27 mouse cellular contexts compared by ENCODE assay signal in the genomic region with DNA sequence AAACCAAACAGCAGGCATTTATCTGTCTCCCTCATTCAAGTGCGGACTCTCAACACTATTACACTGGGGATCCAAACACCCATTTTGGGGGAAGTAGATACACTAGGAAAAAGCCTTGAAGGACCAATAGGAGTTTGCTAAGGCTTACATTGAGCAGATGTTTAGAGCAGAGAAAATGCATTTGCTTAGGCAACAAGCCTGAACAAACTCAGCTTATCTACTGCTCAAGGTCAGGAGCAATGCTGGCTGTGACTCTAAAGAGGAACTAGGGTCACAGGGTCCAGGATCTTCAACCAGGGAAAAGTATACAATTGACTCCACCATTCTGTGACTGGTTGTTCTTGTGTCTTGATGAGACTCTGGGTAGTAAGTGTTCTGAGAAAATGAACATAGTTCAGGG. TPM values are rescaled to one million over a fixed set of nuclear protein-coding genes. Genes with fewer than 3 reads are reported as not detected.
A peak's percentile ranks its signal among the peaks of the same experiment; 100 is the strongest.
DNase-seq lines count a peak whose midpoint lies in the region; ATAC-seq and TF ChIP-seq lines count a peak whose summit lies in the region.
"Had no signal": no experiment of that assay in that cellular context is flagged by ENCODE, and none has a peak within 500 bp of the region (broad histone marks: within the 10 kb centered on the region; RNA-seq: fewer than 3 reads in every experiment).

No protein-coding gene starts in this region.

- no peaks in the 10 kb centered on the region for H3K9me3 ChIP-seq in heart, embryonic 16.5 days (replicated peaks; ENCODE audit: control insufficient read depth, low read length)
- no peaks in the 10 kb centered on the region for H3K9me3 ChIP-seq in heart, embryonic 10.5 days
- no peaks in the 10 kb centered on the region for H3K9me3 ChIP-seq in liver, embryonic 15.5 days (replicated peaks)
- H3K9me3 ChIP-seq in liver, embryonic 12.5 days (replicated peaks) = no peaks in the 10 kb centered on the region
- H3K9me3 ChIP-seq in MEL (replicated peaks; ENCODE audit: insufficient read depth, low read length) = no peaks in the 10 kb centered on the region
- H3K9me3 ChIP-seq: embryonic facial prominence, embryonic 10.5 days; embryonic facial prominence, embryonic 13.5 days; forebrain, embryonic 12.5 days; forebrain, embryonic 15.5 days; hindbrain, embryonic 12.5 days; hindbrain, embryonic 15.5 days had no signal

- DNase-seq in heart, embryonic 10.5 days (ENCODE audit: low spot score) = no peak
- DNase-seq in 416B (ENCODE audit: low read depth) = peak; percentile 7
- peak; percentile 8 for DNase-seq in MEL (ENCODE audit: low read depth, low spot score)
- no peak for DNase-seq in thymus, postnatal 36 days
- DNase-seq in thymus, postnatal 25 days = no peak
- DNase-seq: adrenal gland, adult 2 months; adrenal gland, postnatal 14 days; cerebellum, adult 11-12 months; cerebellum, adult 8-10 months; cerebellum, postnatal 10 days; cerebellum, postnatal 36 days; embryo, embryonic 11 days; gastrocnemius, postnatal 25 days; heart, postnatal 10 days; heart, postnatal 36 days had no signal

- no peak overlapping the region for H3K27ac ChIP-seq in heart, embryonic 16.5 days (ENCODE audit: low read length)
- no peak overlapping the region for H3K27ac ChIP-seq in heart, embryonic 10.5 days
- H3K27ac ChIP-seq in liver, embryonic 15.5 days (replicated peaks) = peak overlapping the region; percentile 3; the same call in 1 of the 2 replicates
- H3K27ac ChIP-seq in liver, embryonic 12.5 days = no peak overlapping the region
- H3K27ac ChIP-seq in MEL (ENCODE audit: control insufficient read depth, low read depth, low read length) = no peak overlapping the region
- H3K27ac ChIP-seq: embryonic facial prominence, embryonic 10.5 days; embryonic facial prominence, embryonic 13.5 days; forebrain, embryonic 12.5 days; forebrain, embryonic 15.5 days; hindbrain, embryonic 12.5 days; hindbrain, embryonic 15.5 days had no signal

- no peaks in the 10 kb centered on the region for H3K79me2 ChIP-seq in MEL (ENCODE audit: control insufficient read depth, insufficient read depth, low read length, poor library complexity)

- no peak for TF ChIP-seq EP300 in MEL (IDR thresholded peaks at IDR 0.05; ENCODE audit: low read depth in 1 of 2, low read length in 2 of 2)

- H3K4me3 ChIP-seq in heart, embryonic 16.5 days (ENCODE audit: low read length) = no peak overlapping the region
- no peak overlapping the region for H3K4me3 ChIP-seq in heart, embryonic 10.5 days
- H3K4me3 ChIP-seq in liver, embryonic 15.5 days (replicated peaks) = no peak overlapping the region
- H3K4me3 ChIP-seq in liver, embryonic 12.5 days = no peak overlapping the region
- no peak overlapping the region for H3K4me3 ChIP-seq in MEL (ENCODE audit: control insufficient read depth in 1 of 2, insufficient read depth in 1 of 2, low read depth in 2 of 2, low read length in 2 of 2)
- H3K4me3 ChIP-seq: embryonic facial prominence, embryonic 10.5 days; embryonic facial prominence, embryonic 13.5 days; erythroblast, embryonic 14.5 days; forebrain, embryonic 12.5 days; forebrain, embryonic 15.5 days; hindbrain, embryonic 12.5 days; hindbrain, embryonic 15.5 days had no signal

- no peaks in the 10 kb centered on the region for H3K27me3 ChIP-seq in heart, embryonic 16.5 days (ENCODE audit: control insufficient read depth, insufficient read depth, low read length)
- H3K27me3 ChIP-seq in heart, embryonic 10.5 days (ENCODE audit: insufficient read depth, poor library complexity, severe bottlenecking) = no peaks in the 10 kb centered on the region
- H3K27me3 ChIP-seq in liver, embryonic 15.5 days = no peaks in the 10 kb centered on the region
- no peaks in the 10 kb centered on the region for H3K27me3 ChIP-seq in liver, embryonic 12.5 days (replicated peaks)
- no peaks in the 10 kb centered on the region; a peak in 2 of 4 replicates for H3K27me3 ChIP-seq in MEL (ENCODE audit: control insufficient read depth in 1 of 2, insufficient read depth in 2 of 2, low read length in 2 of 2)
- H3K27me3 ChIP-seq: embryonic facial prominence, embryonic 13.5 days; forebrain, embryonic 12.5 days; forebrain, embryonic 15.5 days; hindbrain, embryonic 12.5 days; hindbrain, embryonic 15.5 days had no signal

- H3K4me2 ChIP-seq in heart, embryonic 16.5 days (ENCODE audit: low read depth, low read length) = no peak overlapping the region
- H3K4me2 ChIP-seq in liver, embryonic 15.5 days = no peak overlapping the region
- no peak overlapping the region for H3K4me2 ChIP-seq in liver, embryonic 12.5 days
- H3K4me2 ChIP-seq: embryonic facial prominence, embryonic 13.5 days; forebrain, embryonic 12.5 days; forebrain, embryonic 15.5 days; hindbrain, embryonic 12.5 days; hindbrain, embryonic 15.5 days had no signal

- no peak overlapping the region for H3K9ac ChIP-seq in heart, embryonic 16.5 days (ENCODE audit: low read length)
- H3K9ac ChIP-seq in liver, embryonic 15.5 days = no peak overlapping the region
- no peak overlapping the region for H3K9ac ChIP-seq in liver, embryonic 12.5 days
- no peak overlapping the region for H3K9ac ChIP-seq in MEL (ENCODE audit: control insufficient read depth, low read depth, low read length, poor library complexity, severe bottlenecking)
- H3K9ac ChIP-seq: embryonic facial prominence, embryonic 13.5 days; forebrain, embryonic 12.5 days; forebrain, embryonic 15.5 days; hindbrain, embryonic 12.5 days; hindbrain, embryonic 15.5 days had no signal

- TF ChIP-seq POLR2A in MEL (IDR thresholded peaks at IDR 0.05; ENCODE audit: control insufficient read depth in 1 of 2, insufficient read depth in 1 of 2, low read depth in 1 of 2, low read length in 2 of 2, poor library complexity in 1 of 2) = no peak

- H3K36me3 ChIP-seq in heart, embryonic 16.5 days (ENCODE audit: control insufficient read depth, insufficient read depth) = no peaks in the 10 kb centered on the region
- no peaks in the 10 kb centered on the region for H3K36me3 ChIP-seq in heart, embryonic 10.5 days
- H3K36me3 ChIP-seq in liver, embryonic 15.5 days (replicated peaks) = no peaks in the 10 kb centered on the region
- no peaks in the 10 kb centered on the region for H3K36me3 ChIP-seq in liver, embryonic 12.5 days
- no peaks in the 10 kb centered on the region for H3K36me3 ChIP-seq in MEL (ENCODE audit: control insufficient read depth in 1 of 2, insufficient read depth in 2 of 2, low read length in 2 of 2)
- H3K36me3 ChIP-seq: embryonic facial prominence, embryonic 10.5 days; embryonic facial prominence, embryonic 13.5 days; forebrain, embryonic 12.5 days; forebrain, embryonic 15.5 days; hindbrain, embryonic 12.5 days; hindbrain, embryonic 15.5 days had no signal

- 0 out of 2 replicates have a peak, but pooled peaks have one; percentile 68 for ATAC-seq in heart, embryonic 16.5 days (replicated peaks; ENCODE audit: extremely low read depth, insufficient read depth, low FRiP score)
- peak; percentile 42; the same call in 1 of the 2 replicates for ATAC-seq in liver, embryonic 15.5 days (ENCODE audit: insufficient read depth)
- no peak for ATAC-seq in liver, embryonic 12.5 days
- ATAC-seq: forebrain, embryonic 15.5 days; Patski had no signal

- 60% methylated on average over 1 of the region's 1 CpGs for WGBS in heart, embryonic 16.5 days
- WGBS in heart, embryonic 10.5 days = 72% methylated on average over 1 of the region's 1 CpGs
- WGBS in liver, embryonic 15.5 days (ENCODE audit: insufficient replicate concordance) = 52% methylated on average over 1 of the region's 1 CpGs
- 74% methylated on average over 1 of the region's 1 CpGs for WGBS in liver, embryonic 12.5 days (ENCODE audit: insufficient replicate concordance)

- TF ChIP-seq RAD21 in MEL (IDR thresholded peaks at IDR 0.05; ENCODE audit: low read depth, low read length) = no peak

- TF ChIP-seq CTCF in MEL (IDR thresholded peaks at IDR 0.05 in 2 of 3, conservative IDR thresholded peaks at IDR 0.05 in 1 of 3; ENCODE audit: control insufficient read depth in 1 of 3, insufficient read depth in 1 of 3, low read depth in 2 of 3, low read length in 3 of 3, poor library complexity in 1 of 3, severe bottlenecking in 1 of 3) = no peak

- H3K4me1 ChIP-seq in heart, embryonic 16.5 days (ENCODE audit: control insufficient read depth, insufficient read depth, low read length) = peaks cover 9% of the 10 kb centered on the region
- peaks cover 15% of the 10 kb centered on the region for H3K4me1 ChIP-seq in heart, embryonic 10.5 days
- H3K4me1 ChIP-seq in liver, embryonic 15.5 days (replicated peaks) = peaks cover 4% of the 10 kb centered on the region; the same call in 1 of the 2 replicates
- H3K4me1 ChIP-seq in liver, embryonic 12.5 days = no peaks in the 10 kb centered on the region
- no peaks in the 10 kb centered on the region for H3K4me1 ChIP-seq in MEL (ENCODE audit: control insufficient read depth in 1 of 2, insufficient read depth in 2 of 2, low read length in 2 of 2)
- H3K4me1 ChIP-seq: embryonic facial prominence, embryonic 10.5 days; embryonic facial prominence, embryonic 13.5 days; forebrain, embryonic 12.5 days; forebrain, embryonic 15.5 days; hindbrain, embryonic 12.5 days; hindbrain, embryonic 15.5 days had no signal

TF ChIP-seq in MEL, 35 proteins besides CTCF, POLR2A, EP300 and RAD21:
- TF ChIP-seq NELFE (IDR thresholded peaks at IDR 0.05; ENCODE audit: low read depth, low read length) (no peak), MXI1 (IDR thresholded peaks at IDR 0.05; ENCODE audit: low read depth, low read length) (no peak), UBTF (IDR thresholded peaks at IDR 0.05; ENCODE audit: borderline replicate concordance, insufficient read depth, low read depth, low read length) (no peak), ELF1 (IDR thresholded peaks at IDR 0.05; ENCODE audit: low read depth, low read length) (no peak), ETS1 (IDR thresholded peaks at IDR 0.05; ENCODE audit: low read depth, low read length) (no peak), SMC3 (IDR thresholded peaks at IDR 0.05; ENCODE audit: low read depth, low read length) (no peak), MYC (IDR thresholded peaks at IDR 0.05; ENCODE audit: low read depth, low read length) (no peak), USF1 (IDR thresholded peaks at IDR 0.05; ENCODE audit: low read depth, low read length) (no peak), MYB (IDR thresholded peaks at IDR 0.05; ENCODE audit: low read depth, low read length) (no peak), POLR2AphosphoS5 (IDR thresholded peaks at IDR 0.05; ENCODE audit: borderline replicate concordance, low read depth, low read length) (no peak), MAZ (IDR thresholded peaks at IDR 0.05; ENCODE audit: low read depth, low read length) (no peak)
TF ChIP-seq in MEL: peak in this region for 0.

RNA-seq across cellular contexts. Expression of a gene that starts 38.0 kb away (rescaled TPM):
- polyA plus RNA-seq in heart, embryonic 16.5 days (2015; fragmentation: Nextera tagmentation; extraction: Ambion mirVana) = 2.8 and 2.9 TPM in 2 replicates
- 1.9 and 3.7 TPM in 2 replicates for polyA plus RNA-seq in heart, embryonic 10.5 days (2016; fragmentation: Nextera tagmentation; extraction: Ambion mirVana)
- 0.15 and 0.20 TPM in 2 replicates for polyA plus RNA-seq in liver, embryonic 15.5 days (2015; fragmentation: Nextera tagmentation; extraction: Ambion mirVana)
- 0.14 TPM in 1 of 2 replicates, not detected in the other for polyA plus RNA-seq in liver, embryonic 12.5 days (2016; fragmentation: Nextera tagmentation; extraction: Ambion mirVana)
- not detected in 2 replicates for total RNA-seq in MEL (2012; rRNA removed)
- not detected for polyA plus RNA-seq in MEL (2012; ENCODE audit: insufficient read depth in 1 of 2, insufficient read length in 2 of 2, low read depth in 1 of 2, low replicate concordance in 2 of 2, missing spikeins in 1 of 2)
- total RNA-seq: gastrocnemius, adult 8-10 months; gastrocnemius, postnatal 25 days had no signal
- polyA plus RNA-seq: erythroblast, embryonic 14.5 days; Patski had no signal

Comparison
In these comparisons a context has a peak if more than half of its experiments do, and no peak if none do; other contexts are left out.
1. DNase-seq: peak in 416B (single experiment) and MEL (single experiment); none in heart, embryonic 10.5 days (single experiment), thymus, postnatal 36 days (0 of 2) and thymus, postnatal 25 days (single experiment).